Mouse (Mus musculus) heart, postnatal 4 days (tissue): ENCODE measurements around the gene Gas7. TPM values are rescaled to one million over a fixed set of nuclear protein-coding genes. Genes with fewer than 3 reads are reported as not detected.

Experiments used
- DNase-seq: peaks from one replicate; pipeline ENCODE4 v3.0.0; 2021
- total RNA-seq, 2 experiments: library from RNA; stranded (reverse); gene quantifications; 2 replicates each; pipeline ENCODE4 v1.2.3; 2021

Gas7 gene
- total RNA-seq, 2 experiments from 2014 or later = 22.0 to 24.5 TPM

GRCm38 (mm10) chr11:67722399-67723156 is 267.3 kb downstream of the Gas7 start:
- no peak for DNase-seq

- DNase-seq = no peak
These were observed 268.2 kb downstream of the Gas7 start for GRCm38 (mm10) chr11:67723231-67724013.

GRCm38 (mm10) chr11:67727095-67727494 is 271.9 kb downstream of the Gas7 start:
- DNase-seq = no peak

GRCm38 (mm10) chr11:67728726-67729125 is 273.5 kb downstream of the Gas7 start:
- DNase-seq = no peak

GRCm38 (mm10) chr11:67731056-67731455 is 275.8 kb downstream of the Gas7 start:
- no peak for DNase-seq

- DNase-seq = no peak
These were observed 278.5 kb downstream of the Gas7 start for GRCm38 (mm10) chr11:67733726-67734125.

GRCm38 (mm10) chr11:67734597-67734996 is 279.4 kb downstream of the Gas7 start:
- no peak for DNase-seq

- DNase-seq = no peak
These were observed 283.1 kb downstream of the Gas7 start for GRCm38 (mm10) chr11:67738345-67738744.

Other genes with a start within 250 kb of the Gas7 start
- under 1 TPM in 1 of 2 experiments, not detected in 1; 0.77 TPM for gene Myh4, start 217.4 kb upstream of the Gas7 start, total RNA-seq
- gene Myh8, start 178.3 kb upstream of the Gas7 start, total RNA-seq = 10 to 100 TPM in 1 of 2 experiments, 1 to 10 TPM in 1; 3.0 to 17.6 TPM
- gene Myh13, start 133.8 kb upstream of the Gas7 start, total RNA-seq = under 1 TPM in 1 of 2 experiments, not detected in 1; 0.07 TPM
- under 1 TPM in 1 of 2 experiments, not detected in 1; 0.26 TPM for gene Rcvrn, start 239.9 kb downstream of the Gas7 start, total RNA-seq